Mouse (Mus musculus) MEL (cell line): ENCODE data around the gene Myh6. TPM values are rescaled to one million over a fixed set of nuclear protein-coding genes. Genes with fewer than 3 reads are reported as not detected.
A peak's percentile ranks its signal among the peaks of the same experiment; 100 is the strongest.

Experiments
- DNase-seq: peaks from one replicate; pipeline ENCODE4 v3.0.0; 2011; ENCODE audit warnings: low read depth, low spot score
- H3K27ac ChIP-seq: 2 replicates; pipeline ENCODE4 v1.5.1; 2012; ENCODE audit warnings: low read depth, mild to moderate bottlenecking, control low read depth, low read length, moderate library complexity; ENCODE audit not compliant: control insufficient read depth
- H3K27me3 ChIP-seq, 2 experiments: fragments of 150-350 bp in 1 of 2; sonication (generic) in 1 of 2; 2 replicates each; pipeline ENCODE4 v1.6.1; 2012; ENCODE audit warnings: low read length in 2 of 2, mild to moderate bottlenecking in 2 of 2, improper control_type of control experiment in 1 of 2, moderate library complexity in 1 of 2; ENCODE audit not compliant: insufficient read depth in 2 of 2, control insufficient read depth in 1 of 2
- H3K36me3 ChIP-seq, 2 experiments: 2 replicates each; pipeline ENCODE4 v1.6.1; 2012 to 2014; ENCODE audit warnings: low read length in 2 of 2, improper control_type of control experiment in 1 of 2, inconsistent platforms in 1 of 2, mild to moderate bottlenecking in 1 of 2; ENCODE audit not compliant: insufficient read depth in 2 of 2, control insufficient read depth in 1 of 2
- H3K4me1 ChIP-seq, 2 experiments: fragments of 150-350 bp in 1 of 2; sonication (generic) in 1 of 2; 2 replicates each; pipeline ENCODE4 v1.6.1; 2012; ENCODE audit warnings: low read length in 2 of 2, improper control_type of control experiment in 1 of 2, mild to moderate bottlenecking in 1 of 2; ENCODE audit not compliant: insufficient read depth in 2 of 2, control insufficient read depth in 1 of 2
- H3K4me3 ChIP-seq, 2 experiments: fragments of 150-350 bp in 1 of 2; sonication (generic) in 1 of 2; 2 replicates each; pipeline ENCODE4 v1.5.1; 2012; ENCODE audit warnings: low read depth in 2 of 2, low read length in 2 of 2, mild to moderate bottlenecking in 2 of 2, moderate library complexity in 2 of 2, control low read depth in 1 of 2, improper control_type of control experiment in 1 of 2; ENCODE audit not compliant: control insufficient read depth in 1 of 2, insufficient read depth in 1 of 2
- H3K79me2 ChIP-seq: 2 replicates; pipeline ENCODE4 v1.6.1; 2012; ENCODE audit warnings: mild to moderate bottlenecking, low read length, moderate library complexity; ENCODE audit not compliant: control insufficient read depth, poor library complexity, insufficient read depth
- H3K9ac ChIP-seq: 2 replicates; pipeline ENCODE4 v1.6.1; 2012; ENCODE audit warnings: low read depth, mild to moderate bottlenecking, control low read depth, low read length, moderate library complexity; ENCODE audit not compliant: control insufficient read depth, poor library complexity, severe bottlenecking
- H3K9me3 ChIP-seq: fragments of 150-350 bp; sonication (generic); replicated peaks from 2 replicates; pipeline ENCODE4 v1.6.1; 2012; ENCODE audit warnings: mild to moderate bottlenecking, low read length, improper control_type of control experiment, moderate library complexity; ENCODE audit not compliant: insufficient read depth
- BHLHE40 ChIP-seq: IDR thresholded peaks from 2 replicates; pipeline ENCODE4 v1.6.1; 2012; ENCODE audit warnings: low read depth, mild to moderate bottlenecking, inconsistent platforms, low read length, improper control_type of control experiment, borderline replicate concordance
- E2F4 ChIP-seq: IDR thresholded peaks from 2 replicates; pipeline ENCODE4 v1.6.1; 2011; ENCODE audit warnings: low read depth, low read length, improper control_type of control experiment, borderline replicate concordance
- ETS1 ChIP-seq: IDR thresholded peaks from 2 replicates; pipeline ENCODE4 v1.6.1; 2012; ENCODE audit warnings: low read depth, mild to moderate bottlenecking, inconsistent platforms, low read length, improper control_type of control experiment, moderate library complexity
- GATA1 ChIP-seq: IDR thresholded peaks from 2 replicates; pipeline ENCODE4 v1.6.1; 2011; ENCODE audit warnings: low read depth, low read length, improper control_type of control experiment
- JUND ChIP-seq: IDR thresholded peaks from 2 replicates; pipeline ENCODE4 v1.6.1; 2011; ENCODE audit warnings: low read depth, mild to moderate bottlenecking, improper control_type of control experiment, low read length
- MEF2A ChIP-seq: IDR thresholded peaks from 2 replicates; pipeline ENCODE4 v1.6.1; 2014; ENCODE audit warnings: low read depth, mild to moderate bottlenecking, inconsistent platforms, low read length, improper control_type of control experiment; ENCODE audit not compliant: poor library complexity, insufficient replicate concordance, severe bottlenecking; ENCODE audit errors: extremely low read depth
- MYB ChIP-seq: IDR thresholded peaks from 2 replicates; pipeline ENCODE4 v1.6.1; 2011; ENCODE audit warnings: mild to moderate bottlenecking, low read depth, low read length, improper control_type of control experiment
- POLR2A ChIP-seq, 2 experiments: IDR thresholded peaks; 2 replicates each; pipeline ENCODE4 v1.6.1; 2011 to 2012; ENCODE audit warnings: low read length in 2 of 2, mild to moderate bottlenecking in 2 of 2, control low read depth in 1 of 2, improper control_type of control experiment in 1 of 2, low read depth in 1 of 2, moderate library complexity in 1 of 2; ENCODE audit not compliant: control insufficient read depth in 1 of 2, insufficient read depth in 1 of 2, poor library complexity in 1 of 2
- POLR2AphosphoS2 ChIP-seq: IDR thresholded peaks from 2 replicates; pipeline ENCODE4 v1.6.1; 2011; ENCODE audit warnings: low read length, improper control_type of control experiment
- RAD21 ChIP-seq: IDR thresholded peaks from 2 replicates; pipeline ENCODE4 v1.6.1; 2011; ENCODE audit warnings: mild to moderate bottlenecking, low read depth, low read length, improper control_type of control experiment
- TAL1 ChIP-seq: IDR thresholded peaks from 2 replicates; pipeline ENCODE4 v1.6.1; 2012; ENCODE audit warnings: mild to moderate bottlenecking, inconsistent platforms, low read length, moderate library complexity, mixed read lengths
- ZC3H11A ChIP-seq: IDR thresholded peaks from 2 replicates; pipeline ENCODE4 v1.6.1; 2012; ENCODE audit warnings: low read depth, mild to moderate bottlenecking, inconsistent platforms, low read length, improper control_type of control experiment
- polyA plus RNA-seq, 2 experiments: library from polyadenylated mRNA; stranded (reverse) in 1 of 2; unstranded in 1 of 2; fragments of >175 nt in 1 of 2; fragments of >200 nt in 1 of 2; gene quantifications; 2 replicates each; pipeline versions ENCODE4 v1.2.1 to v1.2.4; 2012; ENCODE audit warnings: low replicate concordance in 2 of 2, low read depth in 1 of 2; ENCODE audit not compliant: insufficient read length in 2 of 2, insufficient read depth in 1 of 2, missing spikeins in 1 of 2
- total RNA-seq: library from RNA; depleted of rRNA; stranded (reverse); fragments of 300-350 nt; gene quantifications from 2 replicates; pipeline ENCODE4 v1.2.3, GENCODE M21; 2012

Myh6 gene
- total and polyA plus RNA-seq, 3 experiments: not detected

DNA sequence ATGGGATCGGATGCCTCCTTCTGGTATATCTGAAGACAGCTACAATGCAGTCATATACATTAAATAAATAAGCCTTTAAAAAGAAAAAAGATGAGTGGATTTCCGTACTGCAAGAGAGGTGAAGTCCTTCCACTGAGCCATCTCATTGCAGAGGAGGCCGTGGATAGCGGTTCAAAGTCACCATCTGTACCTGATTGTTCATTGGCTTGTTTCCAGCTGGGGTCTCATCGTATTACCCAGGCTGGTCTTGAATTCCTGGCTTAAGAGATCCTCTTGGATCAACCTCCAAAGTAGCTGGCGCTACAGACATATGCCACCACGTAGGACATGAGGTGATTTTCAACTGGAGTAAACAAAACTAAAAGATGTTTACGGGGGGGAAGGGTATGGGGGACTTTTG lies 39.2 kb upstream of the Myh6 start (continued):
- no peak for TF ChIP-seq ETS1
- no peak for TF ChIP-seq MYB
- TF ChIP-seq E2F4: no peak

DNA sequence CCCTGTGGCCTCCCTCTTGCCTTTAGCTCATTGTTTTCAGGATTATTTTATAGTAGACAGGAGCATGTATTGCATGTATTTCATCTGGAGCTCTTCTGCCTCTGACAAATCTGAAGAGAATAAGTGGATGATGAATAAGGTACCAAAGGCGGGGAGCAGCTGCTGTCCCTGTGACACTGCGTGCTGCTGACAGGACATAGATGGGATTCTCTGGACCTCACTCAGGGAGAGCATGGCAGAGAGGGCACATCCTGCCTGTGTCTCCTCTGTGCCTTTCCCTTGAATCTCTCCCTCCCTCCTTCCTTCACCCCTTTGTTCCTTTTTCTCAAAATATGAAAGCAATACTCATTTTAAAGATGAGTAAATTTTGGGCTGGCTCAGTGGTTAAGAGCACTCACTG lies 38.8 kb upstream of the Myh6 start:
- Histone ChIP-seq H3K4me3 (no peak overlapping the region), H3K9me3 (no peaks in the 10 kb centered on the region), H3K9ac (no peak overlapping the region), H3K27ac (no peak overlapping the region), H3K4me1 (peaks cover 2 to 38% of the 10 kb centered on the region in 2 experiments; a peak in 3 of 4 replicates), H3K79me2 (no peaks in the 10 kb centered on the region), H3K36me3 (peaks cover 0 to 9% of the 10 kb centered on the region in 2 experiments; a peak in 2 of 4 replicates), H3K27me3 (no peaks in the 10 kb centered on the region)
- no peak for TF ChIP-seq MEF2A
- no peak for TF ChIP-seq RAD21
- no peak for TF ChIP-seq TAL1
- TF ChIP-seq POLR2AphosphoS2: no peak
- TF ChIP-seq POLR2A (IDR thresholded peaks at IDR 0.05; ENCODE audit: control insufficient read depth in 1 of 2, insufficient read depth in 1 of 2, low read depth in 1 of 2, low read length in 2 of 2, poor library complexity in 1 of 2): no peak
- TF ChIP-seq ETS1: no peak
- TF ChIP-seq BHLHE40: no peak
- TF ChIP-seq ZC3H11A: no peak
- no peak for DNase-seq

DNA sequence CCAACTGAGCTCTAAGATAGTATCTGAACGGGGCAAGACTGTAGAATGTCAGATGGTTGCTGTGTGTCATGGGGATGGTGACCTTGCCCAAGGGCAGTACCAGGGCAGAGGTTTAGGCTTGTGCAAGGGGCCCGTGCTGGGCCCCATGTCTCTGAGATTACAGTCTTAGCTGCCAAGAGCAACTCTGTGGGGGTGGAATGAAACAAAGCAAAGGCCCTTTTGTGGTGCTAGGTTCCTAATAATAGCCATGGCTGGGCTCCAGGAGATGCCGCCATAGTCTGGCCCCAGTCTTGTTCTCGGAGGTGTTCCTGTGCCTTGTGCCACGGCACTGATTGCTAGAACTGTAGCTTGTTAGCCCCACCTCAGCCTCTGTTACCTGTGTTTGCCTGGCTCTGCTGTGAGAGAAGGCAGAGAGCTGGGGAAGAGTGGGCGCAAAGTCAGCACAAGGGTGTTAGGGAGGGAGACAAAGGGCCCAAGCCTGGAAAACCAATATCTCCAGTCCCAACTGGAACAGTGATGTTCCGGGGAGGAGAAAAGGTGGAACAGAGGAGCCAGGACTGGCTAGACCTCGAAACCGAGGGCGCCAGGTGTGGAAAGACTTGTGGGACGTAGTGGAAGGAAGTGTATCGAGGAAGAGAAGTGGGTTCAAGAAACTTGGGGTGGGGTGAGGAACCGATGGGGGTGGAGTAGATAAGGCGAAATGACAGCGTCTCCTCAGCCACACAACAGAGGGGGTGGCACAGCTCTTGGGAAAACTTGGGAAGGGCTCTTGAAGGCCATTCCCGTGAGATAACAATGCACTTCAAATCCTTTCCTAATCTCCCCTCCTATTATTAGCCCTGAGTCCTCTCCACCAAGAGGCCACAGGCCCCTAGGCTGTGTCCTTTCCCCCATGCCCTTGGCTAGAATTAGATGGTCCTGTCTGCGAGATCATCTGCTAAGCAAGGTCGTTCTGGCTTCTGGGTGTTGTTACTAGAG lies 37.4 kb upstream of the Myh6 start:
- peak; percentile 26 for DNase-seq
- TF ChIP-seq GATA1 (peak; percentile 40; the same call in 1 of the 2 replicates), JUND (no peak)
- H3K27me3 ChIP-seq: no peaks in the 10 kb centered on the region

More for the DNA sequence above, 37.4 kb upstream of the Myh6 start:
- Histone ChIP-seq H3K9me3 (no peaks in the 10 kb centered on the region), H3K36me3 (peaks cover 0 to 9% of the 10 kb centered on the region in 2 experiments; a peak in 2 of 4 replicates), H3K4me1 (peaks cover 2 to 38% of the 10 kb centered on the region in 2 experiments; a peak in 3 of 4 replicates), H3K27ac (no peak overlapping the region), H3K9ac (no peak overlapping the region; the same call in 1 of the 2 replicates), H3K4me3 (no peak overlapping the region), H3K79me2 (no peaks in the 10 kb centered on the region)
